Mouse (Mus musculus): ENCODE data around the gene Pkp1. TPM values are rescaled to one million over a fixed set of nuclear protein-coding genes. Genes with fewer than 3 reads are reported as not detected.

Pkp1 gene
- total RNA-seq (2021), result not detected
- long read RNA-seq, experiment 1, result 0 reads
- long read RNA-seq, experiment 2, result 0 reads

GRCm38 (mm10) chr1:135918644-135919407 lies at the start of gene Pkp1:
TSS of gene Pkp1 (minus strand) at chr1:135919207.
- intact Hi-C loops (cut with DNase I; ENCODE audit: low total_unique reads), result no loop called here
- DNase-seq, result no peak

DNA sequence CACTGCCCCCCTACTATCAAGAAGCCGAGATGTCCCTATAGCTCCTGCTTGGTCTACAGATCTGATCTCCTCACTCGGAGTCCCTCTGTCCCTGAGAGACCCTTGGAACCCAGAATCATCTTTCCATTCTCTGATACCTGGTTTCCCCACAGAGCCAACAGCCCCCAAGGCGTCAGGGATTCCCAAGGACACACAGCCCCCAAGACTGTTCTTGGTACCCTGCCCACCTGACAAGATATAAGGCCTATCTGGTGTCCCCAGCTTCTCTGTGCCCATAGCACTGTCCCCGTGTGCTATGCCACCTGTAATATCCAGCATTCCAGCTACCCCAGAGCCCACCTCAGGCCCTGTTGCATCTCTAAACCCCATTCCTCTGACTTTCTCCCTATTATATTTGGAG lies 48.7 kb upstream of the Pkp1 start:
- no peak for DNase-seq
- intact Hi-C loops (cut with DNase I; ENCODE audit: low total_unique reads), result no loop called here

DNA sequence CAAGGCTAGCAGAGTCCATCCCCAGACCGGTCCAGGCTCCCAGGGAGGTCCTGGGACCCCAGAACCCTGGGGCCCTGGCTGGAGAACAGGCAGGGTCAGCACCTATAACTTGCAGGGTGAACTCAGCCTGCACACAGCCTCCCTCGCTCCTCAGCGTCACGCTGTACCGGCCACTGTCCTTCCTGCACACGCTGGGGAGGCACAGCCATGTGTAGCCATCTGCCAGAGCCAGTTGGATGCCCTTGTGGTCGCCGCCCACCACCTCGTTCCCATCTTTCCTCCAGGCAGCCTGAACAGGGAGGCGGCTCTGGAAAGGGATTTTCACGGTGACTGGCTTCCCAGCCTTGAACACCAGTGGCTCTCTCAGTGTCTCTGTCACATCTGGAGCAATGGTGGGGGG lies 45.6 kb upstream of the Pkp1 start:
- intact Hi-C loops (cut with DNase I; ENCODE audit: low total_unique reads), result no loop called here

DNA sequence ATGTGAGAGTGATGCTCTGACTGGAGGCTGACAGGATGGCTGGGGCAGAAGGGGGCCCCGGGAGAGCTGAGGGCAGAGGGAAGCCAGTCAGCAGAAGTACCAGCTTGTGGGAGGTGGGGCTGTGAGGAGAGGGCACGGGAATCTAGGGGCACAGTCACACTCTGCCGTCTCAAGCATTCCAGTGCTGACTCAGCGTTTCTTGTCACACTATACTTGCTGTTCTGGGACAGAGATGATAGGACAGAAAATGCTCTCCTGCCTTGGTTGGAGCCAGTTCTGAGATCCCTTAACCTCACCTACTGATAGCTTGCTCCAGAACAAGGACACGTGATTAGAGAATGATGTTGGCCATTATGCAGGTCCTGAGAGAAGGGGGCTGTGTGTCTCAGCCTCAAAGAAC lies 44.2 kb upstream of the Pkp1 start:
- no peak for DNase-seq
- intact Hi-C loops (cut with DNase I; ENCODE audit: low total_unique reads), result no loop called here

More for the DNA sequence above, 45.6 kb upstream of the Pkp1 start:
- no peak for DNase-seq

DNA sequence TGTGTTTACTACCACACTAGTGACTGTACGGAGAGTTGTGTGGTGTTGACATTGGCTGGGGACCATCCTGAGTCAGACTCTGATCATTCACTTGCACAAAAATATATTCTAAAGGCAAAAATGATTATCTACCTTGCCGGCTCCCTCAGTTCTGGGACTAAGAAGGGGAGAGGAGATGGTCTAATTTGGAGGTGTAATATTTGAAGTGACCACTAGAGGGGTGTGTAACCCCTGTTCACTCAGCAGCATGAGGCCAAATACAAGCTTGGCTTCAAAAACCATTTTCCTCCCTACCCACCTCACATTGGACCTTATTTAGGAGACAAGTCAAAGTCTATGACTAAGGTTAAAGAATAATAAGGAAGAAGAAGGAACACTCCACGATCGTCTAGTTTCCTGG lies 39.5 kb upstream of the Pkp1 start:
- DNase-seq, result no peak
- intact Hi-C loops (cut with DNase I; ENCODE audit: low total_unique reads), result no loop called here

GRCm38 (mm10) chr1:135948871-135949270 lies 29.9 kb upstream of the Pkp1 start:
- intact Hi-C loops (cut with DNase I; ENCODE audit: low total_unique reads), result no loop called here
- DNase-seq, result no peak

- intact Hi-C loops (cut with DNase I; ENCODE audit: low total_unique reads), result no loop called here
- DNase-seq, result no peak
Observed at GRCm38 (mm10) chr1:135946247-135946646, 27.2 kb upstream of the Pkp1 start.

DNA sequence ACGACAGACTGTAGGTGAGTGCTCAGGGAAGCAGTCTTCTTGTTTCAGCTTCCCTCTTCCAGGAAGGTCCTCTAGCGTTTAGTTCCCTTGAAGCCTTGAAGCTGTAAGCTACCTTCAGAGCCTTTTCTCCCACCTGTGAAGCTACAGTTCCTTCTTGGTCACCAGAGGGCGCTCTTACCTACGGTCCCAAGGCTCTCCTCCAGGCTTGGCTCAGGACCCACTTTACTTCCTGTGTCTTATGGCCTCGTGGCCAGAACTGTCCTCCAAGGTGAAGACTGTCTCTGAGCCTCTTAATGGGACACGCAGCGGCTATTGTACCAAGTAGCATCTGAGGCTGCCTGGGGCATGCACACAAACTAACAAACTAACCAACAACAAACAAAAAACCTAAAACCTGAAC lies 26.7 kb upstream of the Pkp1 start:
- peak; percentile 57 for DNase-seq
- intact Hi-C loops (cut with DNase I; ENCODE audit: low total_unique reads), result loop anchor here (2.0 kb wide), 1 partner anchor 79 kb away; no protein-coding TSS in a partner anchor

GRCm38 (mm10) chr1:135944526-135945259 lies 25.7 kb upstream of the Pkp1 start:
- intact Hi-C loops (cut with DNase I; ENCODE audit: low total_unique reads), result loop anchor here (2.0 kb wide), 1 partner anchor 78 kb away; no protein-coding TSS in a partner anchor
- peak; percentile 81 for DNase-seq

DNA sequence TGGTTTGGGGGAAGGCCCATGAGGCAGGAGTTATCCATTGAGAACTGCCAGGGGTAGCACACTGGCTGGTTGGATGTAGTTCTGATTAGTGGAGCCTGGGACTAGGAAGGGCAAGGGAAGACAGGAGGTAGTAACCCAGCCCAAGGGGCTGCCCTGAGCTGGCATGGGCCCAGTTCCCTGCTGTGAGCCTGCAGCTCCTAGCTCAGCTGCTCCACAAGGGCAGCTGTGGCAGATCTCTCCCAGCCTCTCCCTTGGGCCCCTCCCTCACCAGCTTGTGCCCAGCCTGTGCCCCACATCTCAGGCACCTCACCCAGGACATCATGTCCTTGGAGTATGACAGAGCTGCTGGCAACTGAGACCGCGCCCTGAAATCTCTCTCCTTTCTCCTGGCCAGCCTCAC lies 24.7 kb upstream of the Pkp1 start:
- intact Hi-C loops (cut with DNase I; ENCODE audit: low total_unique reads), result loop anchor here (2.0 kb wide), 1 partner anchor 77 kb away; no protein-coding TSS in a partner anchor
- DNase-seq, result peak; percentile 18

DNA sequence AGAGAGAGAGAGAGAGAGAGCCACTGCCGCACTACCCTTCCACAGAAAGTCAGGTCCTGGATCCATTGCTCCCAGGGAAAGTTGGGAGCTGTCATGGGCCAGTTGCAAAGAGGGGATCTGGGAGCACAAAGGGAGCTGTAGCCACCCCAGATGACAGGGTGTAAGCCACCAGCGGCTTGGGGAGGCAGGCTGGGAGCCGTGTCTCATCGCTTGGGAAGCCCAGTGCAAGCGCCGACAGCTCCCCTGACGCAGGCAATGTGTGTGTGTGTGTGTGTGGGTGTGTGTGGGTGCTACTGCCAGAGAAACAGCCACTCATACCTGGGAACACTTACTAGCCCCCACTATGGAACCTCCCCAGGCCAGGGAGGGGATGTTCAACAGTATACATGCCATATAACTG lies 23.1 kb upstream of the Pkp1 start:
- intact Hi-C loops (cut with DNase I; ENCODE audit: low total_unique reads), result no loop called here
- no peak for DNase-seq

- no peak for DNase-seq
- intact Hi-C loops (cut with DNase I; ENCODE audit: low total_unique reads), result no loop called here
Observed at GRCm38 (mm10) chr1:135941259-135942006, 22.4 kb upstream of the Pkp1 start.

DNA sequence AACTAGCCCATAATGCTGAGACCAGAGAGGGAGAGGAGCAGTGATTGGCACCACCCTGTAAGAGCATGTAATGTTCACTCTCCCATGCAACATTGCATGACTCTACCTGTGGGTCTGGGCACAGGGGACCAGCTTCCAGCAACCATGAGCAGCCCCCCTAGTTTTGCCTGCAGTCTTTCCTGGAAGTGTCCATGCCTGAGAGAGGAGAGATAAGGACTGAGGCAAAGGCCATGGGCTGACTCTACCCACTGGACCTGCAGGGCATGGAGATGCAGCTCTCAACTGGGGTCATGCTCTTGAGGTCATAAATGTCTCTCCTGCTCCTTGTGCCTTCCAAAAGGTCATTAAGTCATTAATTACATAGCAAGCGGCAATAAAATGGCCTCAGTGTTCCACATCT lies 17.1 kb upstream of the Pkp1 start:
- no peak for DNase-seq
- intact Hi-C loops (cut with DNase I; ENCODE audit: low total_unique reads), result no loop called here

DNA sequence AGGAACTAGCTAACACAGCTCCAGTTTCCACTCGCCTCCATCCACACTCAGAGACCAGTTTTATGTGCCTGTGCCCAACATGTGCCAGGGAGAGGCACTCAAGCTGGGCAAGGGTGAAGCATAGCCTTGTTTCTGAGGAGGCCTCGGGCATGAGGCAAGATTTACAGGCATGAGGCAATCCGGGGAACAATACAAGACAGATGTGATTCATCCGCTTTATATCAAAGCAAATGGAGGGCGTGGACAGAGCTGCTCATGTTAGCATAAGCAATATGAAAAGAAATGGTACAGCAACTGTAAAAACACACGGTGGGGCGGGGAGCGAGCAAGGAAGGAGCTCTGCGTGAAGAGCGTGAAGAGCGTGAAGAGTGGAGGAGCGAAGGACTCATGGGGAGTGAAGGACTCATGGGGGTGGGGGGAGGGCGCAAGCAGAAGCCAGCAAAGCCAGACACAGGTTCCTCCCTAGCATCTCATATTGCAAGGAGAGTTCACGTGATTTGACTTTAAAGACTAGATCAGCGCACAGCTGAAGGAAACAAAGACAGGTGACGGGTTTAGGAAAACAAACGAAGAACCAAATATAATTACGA lies 14.8 kb upstream of the Pkp1 start:
- intact Hi-C loops (cut with DNase I; ENCODE audit: low total_unique reads), result no loop called here
- no peak for DNase-seq

DNA sequence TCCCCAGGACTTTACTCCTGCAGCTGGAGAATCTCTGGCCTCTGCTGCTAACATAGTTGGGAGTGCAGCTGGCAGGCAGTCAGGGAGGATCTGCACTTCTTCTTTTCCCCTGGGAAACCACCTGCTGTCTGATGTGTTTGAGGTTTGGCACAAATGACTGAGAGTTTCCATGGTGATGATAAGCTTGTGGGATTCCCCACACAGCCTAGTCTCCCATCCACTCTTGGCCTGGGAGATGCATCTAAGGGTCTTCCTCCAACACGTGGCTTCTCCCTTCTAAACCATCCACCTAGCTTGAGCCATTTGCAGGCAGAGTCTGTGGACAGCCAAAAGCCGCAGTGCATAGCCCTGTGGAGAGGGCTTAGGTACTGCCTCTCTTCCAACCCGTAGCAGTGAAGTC lies 10.9 kb upstream of the Pkp1 start:
- intact Hi-C loops (cut with DNase I; ENCODE audit: low total_unique reads), result no loop called here
- DNase-seq, result peak; percentile 28

DNA sequence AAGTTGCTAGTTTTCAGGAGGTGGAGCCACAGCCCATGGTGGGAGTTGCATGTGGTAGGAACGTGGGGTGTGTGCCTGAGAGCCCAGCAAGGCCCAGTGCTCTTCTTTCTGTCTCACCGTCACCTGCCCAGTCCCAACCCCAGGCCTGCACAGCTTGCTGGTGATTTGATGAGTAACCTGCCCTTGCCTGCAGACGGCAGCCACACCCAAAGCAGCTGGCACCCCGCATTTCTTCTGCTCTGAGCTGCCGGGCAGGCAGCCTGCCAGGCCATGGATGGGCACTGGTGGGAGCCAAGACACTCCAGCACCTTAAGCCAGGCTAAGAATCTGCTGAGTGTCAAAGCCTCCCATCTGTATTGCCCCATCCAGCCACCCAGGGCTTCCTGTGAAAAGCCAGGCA lies 6.8 kb upstream of the Pkp1 start:
- peak; percentile 51 for DNase-seq
- intact Hi-C loops (cut with DNase I; ENCODE audit: low total_unique reads), result no loop called here

DNA sequence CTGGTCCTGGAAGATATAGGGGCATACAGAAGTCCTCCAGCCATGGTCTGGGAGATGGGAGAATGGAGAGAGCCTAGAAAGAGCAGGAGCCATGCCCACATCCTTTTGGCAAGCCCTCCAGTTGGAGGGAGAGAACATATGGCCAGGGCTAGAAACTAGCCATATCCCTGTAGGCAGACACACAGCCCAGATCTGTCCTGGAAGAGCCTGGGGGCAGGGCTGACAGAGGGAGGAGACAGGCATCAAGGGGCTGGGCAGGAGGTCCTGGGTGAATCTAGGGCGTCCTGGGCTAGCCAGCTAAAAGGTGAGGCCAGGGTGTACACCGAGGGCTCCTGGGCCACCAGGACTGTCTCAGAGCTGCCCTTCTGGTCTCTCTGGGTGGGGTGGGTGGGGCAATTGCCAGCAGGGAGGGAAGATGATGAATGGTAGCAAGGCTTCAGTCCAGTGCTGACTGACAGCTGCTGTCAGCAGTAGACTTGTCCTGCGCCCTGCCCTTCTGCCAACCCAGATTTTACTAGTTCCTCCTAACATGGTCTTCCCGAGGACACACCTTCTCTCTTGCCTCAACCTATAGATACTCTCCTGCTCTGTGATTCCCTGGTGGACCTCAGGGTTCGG lies 5.5 kb upstream of the Pkp1 start:
- intact Hi-C loops (cut with DNase I; ENCODE audit: low total_unique reads), result no loop called here
- no peak for DNase-seq

DNA sequence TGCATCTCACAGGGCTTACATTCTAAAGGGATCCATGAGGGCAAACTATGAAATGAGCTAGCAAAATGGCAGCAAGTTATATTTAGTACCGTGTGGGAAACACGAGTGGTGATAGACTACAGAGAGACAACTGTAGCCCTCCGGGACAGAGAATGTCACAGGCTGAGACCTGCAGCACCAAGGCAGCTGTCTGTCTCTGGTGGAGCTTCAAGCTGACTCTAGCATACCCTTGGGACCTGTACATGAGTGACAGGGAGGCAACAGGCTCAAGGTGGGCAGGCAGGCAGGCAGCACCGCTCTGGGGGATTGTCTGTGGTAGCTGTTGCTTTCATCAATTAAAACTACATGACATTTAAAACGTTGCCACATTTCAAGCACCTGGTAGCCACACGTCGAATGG lies 4.2 kb upstream of the Pkp1 start:
- DNase-seq, result no peak
- intact Hi-C loops (cut with DNase I; ENCODE audit: low total_unique reads), result no loop called here

DNA sequence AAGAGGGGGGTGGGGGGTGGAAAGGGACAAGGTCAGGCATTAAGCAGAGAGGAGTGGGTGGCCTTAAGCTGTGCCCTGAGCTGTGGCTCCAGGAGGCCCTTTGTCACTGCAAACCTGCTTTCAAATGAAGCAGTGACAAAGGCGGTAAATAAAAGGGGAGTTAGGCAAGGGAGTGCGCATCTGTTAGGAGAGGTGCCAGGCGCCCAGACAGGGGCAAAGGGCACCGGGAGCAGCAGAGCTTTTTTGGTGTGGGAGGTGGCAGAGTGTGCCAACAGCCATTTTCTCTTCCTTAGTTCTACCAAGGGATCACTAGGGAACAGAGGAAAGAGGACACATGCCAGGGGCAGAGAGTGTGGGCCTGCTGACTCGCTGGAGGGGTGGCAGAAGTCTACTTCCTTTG lies 1.8 kb downstream of the Pkp1 start:
- intact Hi-C loops (cut with DNase I; ENCODE audit: low total_unique reads), result no loop called here
- DNase-seq, result no peak
